Mouse (Mus musculus) kidney, adult 9 months (tissue): ENCODE results near the gene Pon1.

Experiments
- DNase-seq: peaks from one replicate; pipeline ENCODE4 v3.0.0; 2022

The Pon1 gene

GRCm38 (mm10) chr6:5134986-5135385, 58.8 kb downstream of the Pon1 start:
- no peak for DNase-seq

DNA sequence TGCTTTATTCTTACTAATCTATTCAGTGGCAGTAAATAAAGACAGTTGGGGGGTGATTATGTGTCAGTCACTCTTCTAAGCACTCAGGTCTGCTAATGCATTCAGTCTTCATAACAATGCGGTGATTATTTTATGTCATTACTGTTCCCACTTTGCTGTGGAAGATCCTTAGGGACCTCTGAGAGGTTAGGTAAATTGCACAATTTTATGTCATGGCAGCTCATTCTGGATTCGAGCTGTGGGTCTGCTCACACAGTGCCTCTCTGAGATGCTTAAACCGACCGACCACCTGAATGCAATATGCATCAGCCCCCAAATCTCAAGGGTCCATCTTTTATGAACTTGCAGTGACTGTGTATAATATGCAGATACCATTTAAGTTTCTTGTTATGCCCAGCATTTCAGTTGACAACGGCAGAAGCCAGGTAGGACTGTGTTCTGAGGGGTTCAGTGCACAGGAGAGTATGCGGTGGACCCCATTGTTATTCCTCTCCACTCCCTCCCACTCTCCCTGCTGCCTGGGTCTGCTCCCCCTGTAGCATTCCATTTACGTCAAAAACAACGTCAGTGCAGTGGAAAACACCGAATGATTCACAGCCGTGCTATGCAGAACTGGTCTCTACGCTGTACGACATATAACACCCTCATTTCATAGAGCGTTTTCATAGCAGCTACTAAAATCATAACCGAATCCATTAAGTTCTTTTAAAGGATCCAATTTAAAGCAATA, 64.2 kb downstream of the Pon1 start:
- DNase-seq = no peak

- DNase-seq = no peak
Measured at GRCm38 (mm10) chr6:5120229-5120628, 73.5 kb downstream of the Pon1 start.

- DNase-seq = no peak
Measured at GRCm38 (mm10) chr6:5119181-5119910, 74.4 kb downstream of the Pon1 start.
